Comparison of ENCODE assay signal across 7 mouse cellular contexts in the genomic region with DNA sequence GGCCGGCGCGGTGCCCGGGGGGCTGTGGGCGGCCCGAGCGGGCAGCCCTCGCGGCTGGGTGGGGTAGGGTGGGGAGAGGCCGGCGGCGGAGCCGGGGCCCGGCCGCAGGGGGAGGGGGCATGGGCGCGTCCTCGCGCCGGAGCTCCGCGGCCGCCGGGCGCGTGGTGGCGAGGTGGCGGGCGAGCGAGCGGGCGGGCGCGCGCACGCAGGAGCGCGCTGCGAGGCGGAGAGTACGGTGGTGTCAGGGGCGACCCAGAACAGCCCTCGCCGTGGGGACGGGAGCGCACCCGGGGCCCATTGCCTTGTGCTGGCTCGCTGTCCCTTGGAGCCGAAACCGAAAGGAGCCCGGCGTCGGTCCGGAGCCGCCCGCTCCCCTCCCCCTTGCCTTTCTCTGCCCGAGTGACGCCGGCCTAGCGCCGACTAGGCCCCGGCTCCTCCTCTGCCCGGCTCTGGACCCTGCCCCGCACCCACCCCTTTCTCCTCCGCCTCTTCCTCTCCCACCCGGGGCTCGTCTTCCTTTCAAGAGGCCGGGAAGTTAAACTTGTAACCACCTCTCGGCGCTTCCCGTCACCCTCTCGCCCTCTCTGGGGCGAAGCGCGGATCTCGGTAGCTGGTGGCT. TPM values are rescaled to one million over a fixed set of nuclear protein-coding genes. Genes with fewer than 3 reads are reported as not detected.
DNase-seq lines count a peak whose midpoint lies in the region; ATAC-seq and TF ChIP-seq lines count a peak whose summit lies in the region.

No protein-coding gene starts in this region.

- peak; percentile 92 for DNase-seq in adrenal gland, postnatal 14 days
- DNase-seq in embryo, embryonic 9.5 days (ENCODE audit: extremely low spot score) = peak; percentile 85
- peak; percentile 69 to 88 for DNase-seq in gastrocnemius, postnatal 4 days (ENCODE audit: low spot score in 2 of 2)
- DNase-seq in limb, embryonic 11.5 days (ENCODE audit: low spot score) = peak; percentile 81

- TF ChIP-seq CTCF in intestine, postnatal 0 days (IDR thresholded peaks at IDR 0.05; ENCODE audit: low read depth) = no peak
- TF ChIP-seq CTCF in small intestine, adult 2 months (IDR thresholded peaks at IDR 0.05; ENCODE audit: extremely low read depth, insufficient read length, insufficient replicate concordance, low read depth, low read length) = no peak

- no peaks in the 10 kb centered on the region for H3K9me3 ChIP-seq in intestine, postnatal 0 days (ENCODE audit: control insufficient read depth)
- no peaks in the 10 kb centered on the region for H3K9me3 ChIP-seq in limb, embryonic 11.5 days (ENCODE audit: control insufficient read depth, low read length)
- no peaks in the 10 kb centered on the region for H3K9me3 ChIP-seq in midbrain, embryonic 13.5 days

- H3K9ac ChIP-seq in intestine, postnatal 0 days (ENCODE audit: low read depth, low read length) = peak overlapping the region; percentile 96
- peak overlapping the region; percentile 97 for H3K9ac ChIP-seq in limb, embryonic 11.5 days (ENCODE audit: low read length)
- peak overlapping the region; percentile 88 for H3K9ac ChIP-seq in midbrain, embryonic 13.5 days (replicated peaks)

- ATAC-seq in intestine, postnatal 0 days = peak; percentile 64
- ATAC-seq in limb, embryonic 11.5 days (ENCODE audit: insufficient number of reproducible peaks, low FRiP score, low TSS enrichment, low read depth) = peak; percentile 64
- peak; percentile 71 for ATAC-seq in midbrain, embryonic 13.5 days

- H3K4me2 ChIP-seq in intestine, postnatal 0 days (replicated peaks; ENCODE audit: low read depth) = peak overlapping the region; percentile 66
- H3K4me2 ChIP-seq in limb, embryonic 11.5 days (ENCODE audit: low read depth, severe bottlenecking) = peak overlapping the region; percentile 79
- peak overlapping the region; percentile 92 for H3K4me2 ChIP-seq in midbrain, embryonic 13.5 days (replicated peaks)

- H3K4me3 ChIP-seq in intestine, postnatal 0 days (ENCODE audit: low read depth, low read length) = peak overlapping the region; percentile 67
- H3K4me3 ChIP-seq in limb, embryonic 11.5 days (ENCODE audit: low read depth, low read length) = peak overlapping the region; percentile 85
- peak overlapping the region; percentile 77 for H3K4me3 ChIP-seq in midbrain, embryonic 13.5 days (replicated peaks)
- peak overlapping the region; percentile 100 for H3K4me3 ChIP-seq in small intestine, adult 2 months (ENCODE audit: low read depth, low read length)

- no peaks in the 10 kb centered on the region for H3K27me3 ChIP-seq in intestine, postnatal 0 days (replicated peaks; ENCODE audit: control insufficient read depth, insufficient read depth, low read length)
- no peaks in the 10 kb centered on the region for H3K27me3 ChIP-seq in limb, embryonic 11.5 days (ENCODE audit: control insufficient read depth, insufficient read depth, low read length)
- no peaks in the 10 kb centered on the region for H3K27me3 ChIP-seq in midbrain, embryonic 13.5 days
- no peaks in the 10 kb centered on the region for H3K27me3 ChIP-seq in small intestine, adult 2 months (ENCODE audit: control insufficient read depth, insufficient read depth, low read length)

- H3K27ac ChIP-seq in intestine, postnatal 0 days (ENCODE audit: low read depth, low read length) = peak overlapping the region; percentile 100
- peak overlapping the region; percentile 100 for H3K27ac ChIP-seq in limb, embryonic 11.5 days (replicated peaks; ENCODE audit: low read depth, low read length)
- peak overlapping the region; percentile 100 for H3K27ac ChIP-seq in midbrain, embryonic 13.5 days
- H3K27ac ChIP-seq in small intestine, adult 2 months (ENCODE audit: insufficient read depth, low read depth, low read length) = peak overlapping the region; percentile 100

- no peaks in the 10 kb centered on the region for H3K36me3 ChIP-seq in intestine, postnatal 0 days (ENCODE audit: control insufficient read depth, insufficient read depth)
- H3K36me3 ChIP-seq in limb, embryonic 11.5 days (ENCODE audit: control insufficient read depth, insufficient read depth, low read length) = 0 out of 2 replicates have a peak, but pooled peaks cover 2% of the 10 kb centered on the region
- H3K36me3 ChIP-seq in midbrain, embryonic 13.5 days = 0 out of 2 replicates have a peak, but pooled peaks cover 5% of the 10 kb centered on the region
- H3K36me3 ChIP-seq in small intestine, adult 2 months (ENCODE audit: control insufficient read depth, insufficient read depth, low read length) = peaks cover 13% of the 10 kb centered on the region

- TF ChIP-seq POLR2A in small intestine, adult 2 months (IDR thresholded peaks at IDR 0.05; ENCODE audit: low read depth, low read length) = no peak; the same call in 1 of the 2 replicates

- WGBS in intestine, postnatal 0 days = under 1% methylated on average over 53 of the region's 76 CpGs
- WGBS in limb, embryonic 11.5 days = 2% methylated on average over 41 of the region's 76 CpGs
- under 1% methylated on average over 50 of the region's 76 CpGs for WGBS in midbrain, embryonic 13.5 days
- under 1% methylated on average over 68 of the region's 76 CpGs for WGBS in small intestine, adult 2 months

- H3K4me1 ChIP-seq in intestine, postnatal 0 days (replicated peaks; ENCODE audit: control insufficient read depth, insufficient read depth, low read length) = peaks cover 5% of the 10 kb centered on the region; the same call in 1 of the 2 replicates
- H3K4me1 ChIP-seq in limb, embryonic 11.5 days (ENCODE audit: control insufficient read depth, insufficient read depth, low read length) = peaks cover 10% of the 10 kb centered on the region; the same call in 1 of the 2 replicates
- H3K4me1 ChIP-seq in midbrain, embryonic 13.5 days (replicated peaks) = peaks cover 40% of the 10 kb centered on the region
- H3K4me1 ChIP-seq in small intestine, adult 2 months (ENCODE audit: control insufficient read depth, insufficient read depth, insufficient read length, low read length) = 0 out of 2 replicates have a peak, but pooled peaks cover 2% of the 10 kb centered on the region

RNA-seq across cellular contexts. Expression of gene Ube2d3, which starts 1.1 kb away (rescaled TPM):
- 378 and 407 TPM in 2 replicates for total RNA-seq in adrenal gland, postnatal 14 days (2021)
- total RNA-seq in gastrocnemius, postnatal 4 days (2021) = 100 to 1,000 TPM; 313 to 355 TPM
- 383 and 404 TPM in 2 replicates for polyA plus RNA-seq in intestine, postnatal 0 days (2015; fragmentation: Nextera tagmentation; extraction: Ambion mirVana)
- 616 and 639 TPM in 2 replicates for polyA plus RNA-seq in limb, embryonic 11.5 days (2014; fragmentation: Nextera tagmentation; extraction: Ambion mirVana)
- polyA plus RNA-seq in midbrain, embryonic 13.5 days (2015; fragmentation: Nextera tagmentation; extraction: Ambion mirVana) = 433 and 444 TPM in 2 replicates
- polyA plus RNA-seq in small intestine, adult 2 months (2012; rRNA removed) = 192 and 259 TPM in 2 replicates

RNA-seq across cellular contexts. Expression of gene Cisd2, which starts 15.3 kb away (rescaled TPM):
- 30.2 and 31.1 TPM in 2 replicates for total RNA-seq in adrenal gland, postnatal 14 days (2021)
- 10 to 100 TPM; 17.6 to 21.3 TPM for total RNA-seq in gastrocnemius, postnatal 4 days (2021)
- 41.6 and 44.3 TPM in 2 replicates for polyA plus RNA-seq in intestine, postnatal 0 days (2015; fragmentation: Nextera tagmentation; extraction: Ambion mirVana)
- 64.7 and 71.3 TPM in 2 replicates for polyA plus RNA-seq in limb, embryonic 11.5 days (2014; fragmentation: Nextera tagmentation; extraction: Ambion mirVana)
- 78.8 and 80.7 TPM in 2 replicates for polyA plus RNA-seq in midbrain, embryonic 13.5 days (2015; fragmentation: Nextera tagmentation; extraction: Ambion mirVana)
- polyA plus RNA-seq in small intestine, adult 2 months (2012; rRNA removed) = 12.4 and 26.6 TPM in 2 replicates

RNA-seq across cellular contexts. Expression of gene Manba, which starts 46.4 kb away (rescaled TPM):
- total RNA-seq in adrenal gland, postnatal 14 days (2021) = 11.9 and 16.2 TPM in 2 replicates
- total RNA-seq in gastrocnemius, postnatal 4 days (2021) = 10 to 100 TPM; 10.9 to 12.7 TPM
- polyA plus RNA-seq in intestine, postnatal 0 days (2015; fragmentation: Nextera tagmentation; extraction: Ambion mirVana) = 18.6 and 20.9 TPM in 2 replicates
- 4.1 and 4.7 TPM in 2 replicates for polyA plus RNA-seq in limb, embryonic 11.5 days (2014; fragmentation: Nextera tagmentation; extraction: Ambion mirVana)
- 4.6 and 5.0 TPM in 2 replicates for polyA plus RNA-seq in midbrain, embryonic 13.5 days (2015; fragmentation: Nextera tagmentation; extraction: Ambion mirVana)
- 2.0 and 2.6 TPM in 2 replicates for polyA plus RNA-seq in small intestine, adult 2 months (2012; rRNA removed)

Comparison
In these comparisons a context has a peak if more than half of its experiments do, and no peak if none do; other contexts are left out.
1. Peak in every context shown above with its lines: DNase-seq, ATAC-seq, H3K4me3 ChIP-seq and H3K27ac ChIP-seq.